Mouse (Mus musculus) neural tube, embryonic 13.5 days (tissue): ENCODE measurements around the gene Ahsg. TPM values are rescaled to one million over a fixed set of nuclear protein-coding genes. Genes with fewer than 3 reads are reported as not detected.

Experiments used
- ATAC-seq: fragments of 200-750 bp; cut with Nextera tagmentation; 2 replicates; pipeline ENCODE4 v1.8.0; 2017; ENCODE audit warnings: low read depth, mild to moderate bottlenecking, moderate TSS enrichment, moderate library complexity
- H3K27ac ChIP-seq: fragments of 300-500 bp; sonication (generic); replicated peaks from 2 replicates; pipeline ENCODE4 v1.5.1; 2015; ENCODE audit warnings: moderate library complexity, mild to moderate bottlenecking, inconsistent platforms
- H3K27me3 ChIP-seq: fragments of 300-500 bp; sonication (generic); 2 replicates; pipeline ENCODE4 v1.6.1; 2015; ENCODE audit warnings: mild to moderate bottlenecking, inconsistent platforms
- H3K36me3 ChIP-seq: fragments of 300-500 bp; sonication (generic); 2 replicates; pipeline ENCODE4 v1.6.1; 2015; ENCODE audit warnings: mild to moderate bottlenecking, inconsistent platforms
- H3K4me1 ChIP-seq: fragments of 300-500 bp; sonication (generic); replicated peaks from 2 replicates; pipeline ENCODE4 v1.6.1; 2015; ENCODE audit warnings: inconsistent platforms
- H3K4me2 ChIP-seq: fragments of 300-500 bp; sonication (generic); 2 replicates; pipeline ENCODE4 v1.6.1; 2015; ENCODE audit warnings: inconsistent platforms, mild to moderate bottlenecking, moderate library complexity
- H3K4me3 ChIP-seq: fragments of 300-500 bp; sonication (generic); 2 replicates; pipeline ENCODE4 v1.5.1; 2015; ENCODE audit warnings: mild to moderate bottlenecking, inconsistent platforms
- H3K9ac ChIP-seq: fragments of 300-500 bp; sonication (generic); 2 replicates; pipeline ENCODE4 v1.6.1; 2015; ENCODE audit warnings: moderate library complexity, mild to moderate bottlenecking, inconsistent platforms
- H3K9me3 ChIP-seq: fragments of 300-500 bp; sonication (generic); 2 replicates; pipeline ENCODE4 v1.6.1; 2016; ENCODE audit warnings: inconsistent platforms
- WGBS: fragments of 180-500 bp; shearing (Covaris S2); methylation state at CpG from one replicate; pipeline ENCODE4 v1.1.7; 2015; 5-methylcytosine and 5-hydroxymethylcytosine counted together
- polyA plus RNA-seq: library from polyadenylated mRNA; unstranded; fragments of >200 nt; fragmentation: Nextera tagmentation; extraction: Ambion mirVana; gene quantifications from 2 replicates; pipeline ENCODE4 v1.2.1, GENCODE M21; 2015

The Ahsg gene
- polyA plus RNA-seq, 1 experiment from 2014 or later: 0.61 TPM

- Histone ChIP-seq H3K4me2 (no peak overlapping the region), H3K4me1 (no peaks in the 10 kb centered on the region), H3K9me3 (no peaks in the 10 kb centered on the region), H3K36me3 (peaks cover 58% of the 10 kb centered on the region), H3K27me3 (no peaks in the 10 kb centered on the region), H3K9ac (no peak overlapping the region), H3K27ac (no peak overlapping the region), H3K4me3 (no peak overlapping the region)
- WGBS: 88% methylated on average over 4 of the region's 4 CpGs
- ATAC-seq: no peak
These were observed 17.7 kb upstream of the Ahsg start for GRCm38 (mm10) chr16:22873369-22873768.

- no peak for ATAC-seq
- Histone ChIP-seq H3K27ac (no peak overlapping the region), H3K27me3 (no peaks in the 10 kb centered on the region), H3K4me1 (no peaks in the 10 kb centered on the region), H3K9ac (no peak overlapping the region), H3K4me3 (no peak overlapping the region), H3K9me3 (no peaks in the 10 kb centered on the region), H3K4me2 (no peak overlapping the region), H3K36me3 (peaks cover 27% of the 10 kb centered on the region)
- WGBS: 51% methylated on average over 9 of the region's 9 CpGs
These were observed 14.6 kb upstream of the Ahsg start for GRCm38 (mm10) chr16:22876218-22877043.

GRCm38 (mm10) chr16:22877660-22878390, 13.3 kb upstream of the Ahsg start:
- no peaks in the 10 kb centered on the region for H3K9me3 ChIP-seq
- ATAC-seq: no peak
- WGBS: 70% methylated on average over 11 of the region's 11 CpGs

GRCm38 (mm10) chr16:22878716-22879115, 12.4 kb upstream of the Ahsg start:
- H3K27me3 ChIP-seq: no peaks in the 10 kb centered on the region
- H3K36me3 ChIP-seq: peaks cover 4% of the 10 kb centered on the region; the same call in 1 of the 2 replicates
- H3K27ac ChIP-seq: no peak overlapping the region
- no peak overlapping the region for H3K4me2 ChIP-seq
- no peak overlapping the region for H3K4me3 ChIP-seq
- no peak overlapping the region for H3K9ac ChIP-seq
- no peaks in the 10 kb centered on the region for H3K9me3 ChIP-seq
- 82% methylated on average over 7 of the region's 7 CpGs for WGBS
- no peaks in the 10 kb centered on the region for H3K4me1 ChIP-seq
- ATAC-seq: no peak

More at GRCm38 (mm10) chr16:22877660-22878390, 13.3 kb upstream of the Ahsg start:
- H3K9ac ChIP-seq: no peak overlapping the region
- no peak overlapping the region for H3K27ac ChIP-seq
- no peak overlapping the region for H3K4me3 ChIP-seq
- H3K4me2 ChIP-seq: no peak overlapping the region
- no peaks in the 10 kb centered on the region for H3K4me1 ChIP-seq
- peaks cover 13% of the 10 kb centered on the region for H3K36me3 ChIP-seq
- H3K27me3 ChIP-seq: no peaks in the 10 kb centered on the region

- no peak overlapping the region for H3K27ac ChIP-seq
- H3K4me2 ChIP-seq: no peak overlapping the region
- H3K4me1 ChIP-seq: no peaks in the 10 kb centered on the region
- H3K36me3 ChIP-seq: no peaks in the 10 kb centered on the region
- no peak for ATAC-seq
- 71% methylated on average over 7 of the region's 7 CpGs for WGBS
- no peak overlapping the region for H3K4me3 ChIP-seq
- H3K27me3 ChIP-seq: no peaks in the 10 kb centered on the region
- no peak overlapping the region for H3K9ac ChIP-seq
- no peaks in the 10 kb centered on the region for H3K9me3 ChIP-seq
These were observed 11.0 kb upstream of the Ahsg start for GRCm38 (mm10) chr16:22879945-22880595.

- no peak overlapping the region for H3K4me3 ChIP-seq
- H3K9me3 ChIP-seq: no peaks in the 10 kb centered on the region
- ATAC-seq: no peak
- H3K9ac ChIP-seq: no peak overlapping the region
- H3K27ac ChIP-seq: no peak overlapping the region
- no peak overlapping the region for H3K4me2 ChIP-seq
- H3K4me1 ChIP-seq: no peaks in the 10 kb centered on the region
- WGBS: 27% methylated on average over 6 of the region's 6 CpGs
- no peaks in the 10 kb centered on the region for H3K27me3 ChIP-seq
- H3K36me3 ChIP-seq: no peaks in the 10 kb centered on the region
These were observed 10.2 kb upstream of the Ahsg start for GRCm38 (mm10) chr16:22880900-22881299.

- Histone ChIP-seq H3K4me2 (no peak overlapping the region), H3K27ac (no peak overlapping the region), H3K36me3 (no peaks in the 10 kb centered on the region), H3K4me1 (no peaks in the 10 kb centered on the region), H3K4me3 (no peak overlapping the region), H3K9me3 (no peaks in the 10 kb centered on the region), H3K27me3 (no peaks in the 10 kb centered on the region), H3K9ac (no peak overlapping the region)
- WGBS: 80% methylated on average over 4 of the region's 4 CpGs
- no peak for ATAC-seq
These were observed 9.6 kb upstream of the Ahsg start for GRCm38 (mm10) chr16:22881487-22881886.

- no peak for ATAC-seq
- H3K4me1 ChIP-seq: no peaks in the 10 kb centered on the region
- WGBS: 81% methylated on average over 5 of the region's 5 CpGs
- H3K27me3 ChIP-seq: no peaks in the 10 kb centered on the region
- H3K4me3 ChIP-seq: no peak overlapping the region
- H3K27ac ChIP-seq: no peak overlapping the region
- no peak overlapping the region for H3K9ac ChIP-seq
- no peak overlapping the region for H3K4me2 ChIP-seq
- no peaks in the 10 kb centered on the region for H3K36me3 ChIP-seq
- H3K9me3 ChIP-seq: no peaks in the 10 kb centered on the region
These were observed 7.6 kb upstream of the Ahsg start for GRCm38 (mm10) chr16:22883441-22883840.

GRCm38 (mm10) chr16:22885356-22885755, 5.7 kb upstream of the Ahsg start:
- H3K27ac ChIP-seq: no peak overlapping the region
- H3K9ac ChIP-seq: no peak overlapping the region
- H3K36me3 ChIP-seq: no peaks in the 10 kb centered on the region
- H3K4me1 ChIP-seq: no peaks in the 10 kb centered on the region
- ATAC-seq: no peak
- no peak overlapping the region for H3K4me2 ChIP-seq
- H3K4me3 ChIP-seq: no peak overlapping the region
- WGBS: 57% methylated on average over 4 of the region's 4 CpGs
- no peaks in the 10 kb centered on the region for H3K27me3 ChIP-seq
- no peaks in the 10 kb centered on the region for H3K9me3 ChIP-seq

- Histone ChIP-seq H3K4me3 (no peak overlapping the region), H3K4me2 (no peak overlapping the region), H3K9ac (no peak overlapping the region), H3K36me3 (no peaks in the 10 kb centered on the region), H3K9me3 (no peaks in the 10 kb centered on the region), H3K27ac (no peak overlapping the region), H3K4me1 (no peaks in the 10 kb centered on the region), H3K27me3 (no peaks in the 10 kb centered on the region)
- 87% methylated on average over 3 of the region's 3 CpGs for WGBS
- no peak for ATAC-seq
These were observed 4.4 kb upstream of the Ahsg start for GRCm38 (mm10) chr16:22886726-22887125.

GRCm38 (mm10) chr16:22888835-22889234, 2.2 kb upstream of the Ahsg start:
- WGBS: 64% methylated on average over 4 of the region's 4 CpGs

GRCm38 (mm10) chr16:22889716-22890115, 1.4 kb upstream of the Ahsg start:
- Histone ChIP-seq H3K9me3 (no peaks in the 10 kb centered on the region), H3K27ac (no peak overlapping the region), H3K27me3 (no peaks in the 10 kb centered on the region), H3K4me3 (no peak overlapping the region), H3K36me3 (no peaks in the 10 kb centered on the region), H3K4me2 (no peak overlapping the region), H3K4me1 (no peaks in the 10 kb centered on the region), H3K9ac (no peak overlapping the region)
- 94% methylated on average over 8 of the region's 8 CpGs for WGBS
- ATAC-seq: no peak

More at GRCm38 (mm10) chr16:22888835-22889234, 2.2 kb upstream of the Ahsg start:
- Histone ChIP-seq H3K27me3 (no peaks in the 10 kb centered on the region), H3K36me3 (no peaks in the 10 kb centered on the region), H3K9ac (no peak overlapping the region), H3K27ac (no peak overlapping the region), H3K4me2 (no peak overlapping the region), H3K9me3 (no peaks in the 10 kb centered on the region), H3K4me1 (no peaks in the 10 kb centered on the region), H3K4me3 (no peak overlapping the region)
- ATAC-seq: no peak
